Mouse (Mus musculus): ENCODE measurements around the gene Ifi211. TPM values are rescaled to one million over a fixed set of nuclear protein-coding genes. Genes with fewer than 3 reads are reported as not detected.
"Not testable (repeated sequence)": the region's sequence is repeated elsewhere in the genome, so short reads cannot be mapped to it uniquely, and the experiment has no call there.

The Ifi211 gene
- 100 to 1,000 TPM in 23 of 26 experiments, 10 to 100 TPM in 3; 74.2 to 796 (median 409) TPM for total RNA-seq (2018; cell fraction: chromatin; rRNA removed)
- 1,000 to 10,000 TPM in 4 of 26 experiments, 100 to 1,000 TPM in 22; 193 to 1,156 (median 826) TPM for total RNA-seq (2018; cell fraction: cytosol; rRNA removed)
- total RNA-seq (2018; cell fraction: nucleus; rRNA removed) = 100 to 1,000 TPM; 122 to 927 (median 619) TPM
- polyA plus RNA-seq (2018) = 272 to 390 TPM (median 361 TPM) in 3 replicates

GRCm38 (mm10) chr1:173912548-173913255 is at the start of gene Ifi211:
Gene Ifi211, minus strand, starts transcription at chr1:173913046.
- H3K36me3 ChIP-seq (ENCODE audit: inconsistent target) = not testable (repeated sequence)
- Histone ChIP-seq H3K79me2 (ENCODE audit: inconsistent target) (peaks cover 45% of the 10 kb centered on the region), H3K27ac (peak within 1 kb of the TSS; percentile 79), H3K4me3 (ENCODE audit: inconsistent target) (peak within 1 kb of the TSS; percentile 45)
- 32% methylated on average over 6 of the region's 6 CpGs for WGBS (ENCODE audit: missing documents)

- peak overlapping the region; percentile 52 for H3K27ac ChIP-seq
- no CpG with 5 or more reads among the region's 1 CpGs for WGBS (ENCODE audit: missing documents)
- H3K4me3 ChIP-seq (ENCODE audit: inconsistent target); H3K79me2 ChIP-seq (ENCODE audit: inconsistent target); H3K36me3 ChIP-seq (ENCODE audit: inconsistent target): not testable (repeated sequence)
Observed at GRCm38 (mm10) chr1:173961491-173961890, 48.6 kb upstream of the Ifi211 start.

GRCm38 (mm10) chr1:173959998-173960397 is 47.2 kb upstream of the Ifi211 start:
- not testable (repeated sequence) for H3K79me2 ChIP-seq (ENCODE audit: inconsistent target); H3K27ac ChIP-seq; H3K36me3 ChIP-seq (ENCODE audit: inconsistent target); H3K4me3 ChIP-seq (ENCODE audit: inconsistent target)
- WGBS (ENCODE audit: missing documents) = 93% methylated on average over 1 of the region's 3 CpGs

- H3K4me3 ChIP-seq (ENCODE audit: inconsistent target); H3K27ac ChIP-seq; H3K79me2 ChIP-seq (ENCODE audit: inconsistent target); H3K36me3 ChIP-seq (ENCODE audit: inconsistent target): not testable (repeated sequence)
- WGBS (ENCODE audit: missing documents) = 100% methylated on average over 3 of the region's 3 CpGs
Observed at GRCm38 (mm10) chr1:173955839-173956527, 43.1 kb upstream of the Ifi211 start.

DNA sequence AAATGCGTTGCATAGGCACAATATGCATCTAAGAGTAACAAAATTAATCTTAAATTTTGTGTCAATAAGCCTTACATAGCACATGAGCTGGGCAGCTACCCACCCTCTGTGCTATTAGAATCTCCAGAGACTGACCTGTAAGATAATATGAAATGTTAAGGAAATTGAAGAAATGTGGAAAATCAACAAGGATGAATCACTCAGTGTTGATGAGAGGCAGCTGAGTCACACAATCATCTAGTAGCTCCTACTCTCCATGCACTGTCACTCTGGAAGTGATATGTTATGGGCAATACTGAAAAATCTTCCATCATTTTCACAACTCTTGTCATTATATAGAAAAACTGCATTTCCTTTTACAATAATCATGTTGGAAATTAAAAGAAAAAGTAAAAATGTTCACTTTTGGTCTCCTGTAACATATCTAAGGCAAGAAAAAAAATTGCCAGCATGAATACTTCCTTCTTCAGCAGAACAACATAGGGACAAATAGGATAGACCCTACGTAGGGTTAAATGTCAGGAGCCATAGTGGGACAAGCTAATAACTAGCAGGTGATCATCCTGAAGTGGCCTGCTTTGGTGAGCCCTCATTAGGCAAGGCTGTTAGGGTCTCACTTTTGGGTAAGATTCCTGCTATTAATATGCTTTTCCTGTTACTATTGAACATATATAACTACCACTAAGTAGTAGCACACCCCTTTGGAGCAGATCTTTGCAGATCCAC is 42.4 kb upstream of the Ifi211 start:
- H3K36me3 ChIP-seq (ENCODE audit: inconsistent target) = no peaks in the 10 kb centered on the region
- H3K4me3 ChIP-seq (ENCODE audit: inconsistent target) = no peak overlapping the region
- WGBS (ENCODE audit: missing documents) = 100% methylated on average over 2 of the region's 2 CpGs
- no peak overlapping the region for H3K27ac ChIP-seq
- no peaks in the 10 kb centered on the region for H3K79me2 ChIP-seq (ENCODE audit: inconsistent target)

GRCm38 (mm10) chr1:173953563-173953962 is 40.7 kb upstream of the Ifi211 start:
- Histone ChIP-seq H3K27ac (no peak overlapping the region), H3K36me3 (ENCODE audit: inconsistent target) (no peaks in the 10 kb centered on the region), H3K4me3 (ENCODE audit: inconsistent target) (no peak overlapping the region), H3K79me2 (ENCODE audit: inconsistent target) (no peaks in the 10 kb centered on the region)
- 82% methylated on average over 1 of the region's 1 CpGs for WGBS (ENCODE audit: missing documents)

GRCm38 (mm10) chr1:173949044-173949443 is 36.2 kb upstream of the Ifi211 start:
- not testable (repeated sequence) for H3K79me2 ChIP-seq (ENCODE audit: inconsistent target); H3K36me3 ChIP-seq (ENCODE audit: inconsistent target); H3K27ac ChIP-seq; H3K4me3 ChIP-seq (ENCODE audit: inconsistent target)
- 19% methylated on average over 2 of the region's 2 CpGs for WGBS (ENCODE audit: missing documents)

GRCm38 (mm10) chr1:173942780-173943066 is 29.9 kb upstream of the Ifi211 start:
- H3K36me3 ChIP-seq (ENCODE audit: inconsistent target); H3K4me3 ChIP-seq (ENCODE audit: inconsistent target): not testable (repeated sequence)
- peak overlapping the region; percentile 49 for H3K27ac ChIP-seq
- peaks cover 43% of the 10 kb centered on the region for H3K79me2 ChIP-seq (ENCODE audit: inconsistent target)

DNA sequence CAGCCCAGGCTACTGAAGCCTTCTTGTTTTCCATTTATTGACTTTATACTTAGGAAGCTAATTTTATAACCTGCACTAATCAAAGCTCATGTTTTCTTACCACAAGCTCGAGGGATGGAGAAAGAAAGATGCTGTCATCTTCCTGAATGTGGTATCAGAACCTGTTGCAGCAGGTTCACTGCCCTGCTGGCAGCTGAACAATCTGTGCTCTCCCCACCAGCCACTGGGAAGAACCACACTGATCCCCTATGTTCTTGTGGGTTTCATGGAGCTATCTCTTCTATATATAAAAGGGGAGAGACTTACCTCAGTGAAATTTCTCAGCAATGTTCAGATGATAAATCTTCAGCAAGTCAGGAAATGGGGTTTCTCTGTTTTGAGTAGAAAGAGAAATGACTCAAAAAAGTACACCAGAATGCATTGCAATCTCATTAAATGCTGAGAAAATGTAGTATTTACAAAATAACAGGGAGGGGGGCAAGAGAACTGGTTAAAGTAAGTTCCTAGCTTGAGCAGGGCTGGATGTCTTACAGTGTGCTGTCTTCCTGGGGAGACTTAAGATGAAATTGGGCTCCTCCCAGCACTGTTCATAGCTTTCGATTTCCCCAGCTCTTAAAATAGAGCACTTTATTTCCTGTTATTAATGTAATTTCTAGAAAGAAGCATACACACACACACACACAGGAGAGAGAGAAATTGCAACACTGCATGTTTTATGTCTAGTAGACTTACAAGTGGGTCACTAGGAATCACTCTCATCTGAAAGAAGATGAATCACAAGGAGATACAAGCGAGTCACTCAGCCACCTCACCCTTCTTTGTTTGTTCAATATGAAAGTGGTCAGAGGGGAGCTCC is 29.3 kb upstream of the Ifi211 start, which contains the start of the genes Mndal and Ifi203:
Mndal (minus strand) TSS at position 568 of the 856 bp plus-strand sequence.
Ifi203 (minus strand) TSS at position 749 of the 856 bp plus-strand sequence.
- Histone ChIP-seq H3K27ac (peak within 1 kb of the TSS; percentile 78), H3K4me3 (ENCODE audit: inconsistent target) (peak within 1 kb of the TSS; percentile 69), H3K79me2 (ENCODE audit: inconsistent target) (peaks cover 49% of the 10 kb centered on the region)
- H3K36me3 ChIP-seq (ENCODE audit: inconsistent target) = not testable (repeated sequence)
- 11% methylated on average over 2 of the region's 3 CpGs for WGBS (ENCODE audit: missing documents)

- H3K4me3 ChIP-seq (ENCODE audit: inconsistent target) = peak overlapping the region; percentile 69
- H3K79me2 ChIP-seq (ENCODE audit: inconsistent target) = peaks cover 56% of the 10 kb centered on the region
- peaks cover 10% of the 10 kb centered on the region for H3K36me3 ChIP-seq (ENCODE audit: inconsistent target)
- peak overlapping the region; percentile 78 for H3K27ac ChIP-seq
- WGBS (ENCODE audit: missing documents) = 0% methylated on average over 2 of the region's 2 CpGs
Observed at GRCm38 (mm10) chr1:173941522-173941921, 28.7 kb upstream of the Ifi211 start.

DNA sequence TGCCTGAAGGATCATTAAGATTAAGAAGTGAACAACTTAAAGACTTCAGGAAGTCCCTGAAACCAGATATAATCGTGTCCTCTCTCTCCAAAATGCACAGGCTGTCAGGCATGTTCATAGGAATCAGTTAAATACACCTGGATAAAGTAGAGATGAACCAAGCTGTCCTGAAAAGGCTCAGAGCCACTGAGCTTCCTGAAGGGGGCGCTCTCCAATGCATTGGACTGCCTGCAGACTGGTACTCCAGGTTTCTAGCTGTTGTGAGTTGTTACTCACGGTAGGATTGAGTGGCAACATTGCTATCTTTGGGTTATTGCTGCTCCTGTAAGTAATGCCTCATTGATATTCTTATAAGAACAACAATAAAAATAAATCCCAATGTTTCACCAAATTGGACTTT is 6.4 kb upstream of the Ifi211 start:
- H3K27ac ChIP-seq; H3K79me2 ChIP-seq (ENCODE audit: inconsistent target); H3K4me3 ChIP-seq (ENCODE audit: inconsistent target): not testable (repeated sequence)
- 93% methylated on average over 2 of the region's 3 CpGs for WGBS (ENCODE audit: missing documents)
- H3K36me3 ChIP-seq (ENCODE audit: inconsistent target) = peaks cover 18% of the 10 kb centered on the region; the same call in 1 of the 2 replicates

DNA sequence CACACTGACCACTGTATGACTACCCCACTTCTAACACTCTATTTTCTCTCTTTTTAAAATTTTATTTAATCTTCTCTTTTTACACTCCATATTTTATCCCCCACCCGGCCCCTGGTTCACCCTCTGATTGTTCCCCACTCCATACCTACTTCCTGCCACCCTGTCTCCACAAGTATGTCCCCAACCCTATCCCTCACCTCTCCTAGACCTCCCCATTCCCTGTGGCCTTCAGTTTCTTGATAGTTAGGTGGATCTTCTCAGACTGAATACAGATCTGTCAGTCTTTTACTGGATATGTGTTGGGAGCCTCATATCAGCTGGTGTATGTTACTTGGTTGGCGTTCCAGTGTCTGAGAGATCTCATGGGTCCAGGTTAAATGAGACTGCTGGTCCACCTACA is 1.7 kb upstream of the Ifi211 start:
- no peak overlapping the region for H3K27ac ChIP-seq
- 100% methylated on average over 2 of the region's 2 CpGs for whole genome bisulfite sequencing (ENCODE audit: missing documents)
- H3K4me3 ChIP-seq (ENCODE audit: inconsistent target) = no peak overlapping the region
- peaks cover 29% of the 10 kb centered on the region for H3K79me2 ChIP-seq (ENCODE audit: inconsistent target)
- H3K36me3 ChIP-seq (ENCODE audit: inconsistent target) = no peaks in the 10 kb centered on the region

DNA sequence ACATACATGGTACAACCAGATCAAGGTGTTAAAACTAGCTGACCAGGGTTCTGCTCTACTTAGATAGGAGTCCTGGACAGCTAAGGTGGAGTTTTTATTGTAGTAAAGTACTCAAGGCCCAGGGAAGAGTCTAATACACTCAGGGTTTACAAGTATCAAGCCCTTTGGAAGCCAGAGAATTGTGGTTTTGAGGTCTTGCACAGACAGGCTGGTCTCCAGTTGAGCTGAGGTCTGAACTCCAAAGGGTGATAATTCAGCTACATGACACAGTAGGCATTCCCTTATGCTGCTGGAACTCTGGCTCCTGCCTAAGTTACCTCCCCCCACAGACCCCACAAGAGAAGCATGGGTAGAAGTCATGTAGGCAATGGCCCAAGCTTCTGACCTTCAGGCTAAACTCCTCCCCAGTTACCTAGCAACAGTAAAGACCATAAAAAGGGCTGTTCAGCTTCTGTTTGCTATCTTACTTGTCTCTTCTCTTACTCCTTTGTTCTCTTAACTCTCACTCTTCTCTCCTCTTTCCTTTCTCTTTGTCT is 478 bp upstream of the Ifi211 start:
- H3K4me3 ChIP-seq (ENCODE audit: inconsistent target); H3K36me3 ChIP-seq (ENCODE audit: inconsistent target): not testable (repeated sequence)
- H3K27ac ChIP-seq = peak overlapping the region; percentile 79
- peaks cover 40% of the 10 kb centered on the region for H3K79me2 ChIP-seq (ENCODE audit: inconsistent target)
